Mouse (Mus musculus) midbrain, embryonic 16.5 days (tissue): ENCODE measurements at regions not wholly inside any gene's neighbourhood (a gene's known extent, or its start where the extent isn't known, plus 50 kb on each side); places are given as distances from the start of the nearest gene placed in this dataset.
A peak's percentile ranks its signal among the peaks of the same experiment; 100 is the strongest.

ENCODE experiments used
- ATAC-seq: fragments of 200-750 bp; cut with Nextera tagmentation; 2 replicates; pipeline ENCODE4 v1.8.0; 2017; ENCODE audit warnings: moderate TSS enrichment
- H3K27ac ChIP-seq: fragments of 300-500 bp; sonication (generic); 2 replicates; pipeline ENCODE4 v1.5.1; 2014; ENCODE audit warnings: mild to moderate bottlenecking, low read length, mixed read lengths
- H3K27me3 ChIP-seq: fragments of 300-500 bp; sonication (generic); 2 replicates; pipeline ENCODE4 v1.6.1; 2014; ENCODE audit warnings: low read depth, low read length, mixed read lengths; ENCODE audit not compliant: control insufficient read depth, insufficient read depth
- H3K36me3 ChIP-seq: fragments of 300-500 bp; sonication (generic); 2 replicates; pipeline ENCODE4 v1.6.1; 2014; ENCODE audit warnings: mild to moderate bottlenecking, low read length, moderate library complexity, mixed read lengths; ENCODE audit not compliant: control insufficient read depth, insufficient read depth
- H3K4me1 ChIP-seq: fragments of 300-500 bp; sonication (generic); 2 replicates; pipeline ENCODE4 v1.6.1; 2014; ENCODE audit warnings: mild to moderate bottlenecking, low read length, mixed read lengths; ENCODE audit not compliant: control insufficient read depth, insufficient read depth
- H3K4me2 ChIP-seq: fragments of 300-500 bp; sonication (generic); 2 replicates; pipeline ENCODE4 v1.6.1; 2014; ENCODE audit warnings: mild to moderate bottlenecking, low read length, mixed read lengths
- H3K4me3 ChIP-seq: fragments of 300-500 bp; sonication (generic); 2 replicates; pipeline ENCODE4 v1.5.1; 2014; ENCODE audit warnings: low read depth, mild to moderate bottlenecking, low read length, moderate library complexity, mixed read lengths
- H3K9ac ChIP-seq: fragments of 300-500 bp; sonication (generic); 2 replicates; pipeline ENCODE4 v1.6.1; 2014; ENCODE audit warnings: low read depth, low read length, mixed read lengths
- H3K9me3 ChIP-seq: fragments of 300-500 bp; sonication (generic); replicated peaks from 2 replicates; pipeline ENCODE4 v1.6.1; 2014; ENCODE audit warnings: mild to moderate bottlenecking, low read length, mixed read lengths; ENCODE audit not compliant: control insufficient read depth, poor library complexity, severe bottlenecking
- WGBS: fragments of 180-500 bp; shearing (Covaris S2); extraction: QIAGEN DNeasy Blood & Tissue Kit; methylation state at CpG from one replicate; pipeline ENCODE4 v1.1.7; 2014; 5-methylcytosine and 5-hydroxymethylcytosine counted together

GRCm38 (mm10) chrX:167130601-167131000, 78.5 kb downstream of the Tmsb4x start:
- no peaks in the 10 kb centered on the region for H3K9me3 ChIP-seq

GRCm38 (mm10) chrX:167119288-167119687, 89.8 kb downstream of the Tmsb4x start:
- peaks cover 5% of the 10 kb centered on the region for H3K27me3 ChIP-seq
- H3K27ac ChIP-seq: no peak overlapping the region
- H3K4me3 ChIP-seq: no peak overlapping the region
- H3K4me2 ChIP-seq: no peak overlapping the region
- no peaks in the 10 kb centered on the region for H3K36me3 ChIP-seq
- no peak overlapping the region for H3K9ac ChIP-seq
- H3K4me1 ChIP-seq: no peaks in the 10 kb centered on the region
- no peak for ATAC-seq
- no peaks in the 10 kb centered on the region for H3K9me3 ChIP-seq
- WGBS: 82% methylated on average over 4 of the region's 4 CpGs

More at GRCm38 (mm10) chrX:167130601-167131000, 78.5 kb downstream of the Tmsb4x start:
- H3K4me2 ChIP-seq: no peak overlapping the region
- ATAC-seq: no peak
- no peak overlapping the region for H3K9ac ChIP-seq
- H3K4me3 ChIP-seq: no peak overlapping the region
- peaks cover 12% of the 10 kb centered on the region for H3K27me3 ChIP-seq
- H3K4me1 ChIP-seq: no peaks in the 10 kb centered on the region
- H3K27ac ChIP-seq: no peak overlapping the region
- 84% methylated on average over 5 of the region's 5 CpGs for WGBS
- no peaks in the 10 kb centered on the region for H3K36me3 ChIP-seq

GRCm38 (mm10) chrX:167115096-167115495, 94.0 kb downstream of the Tmsb4x start:
- H3K9me3 ChIP-seq: no peaks in the 10 kb centered on the region
- WGBS: 93% methylated on average over 1 of the region's 1 CpGs
- H3K4me1 ChIP-seq: no peaks in the 10 kb centered on the region
- no peak overlapping the region for H3K4me3 ChIP-seq
- peaks cover 9% of the 10 kb centered on the region for H3K27me3 ChIP-seq
- no peak overlapping the region for H3K4me2 ChIP-seq
- no peak overlapping the region for H3K27ac ChIP-seq
- no peaks in the 10 kb centered on the region for H3K36me3 ChIP-seq
- H3K9ac ChIP-seq: no peak overlapping the region
- no peak for ATAC-seq

- no peak overlapping the region for H3K9ac ChIP-seq
- H3K36me3 ChIP-seq: no peaks in the 10 kb centered on the region
- H3K9me3 ChIP-seq: no peaks in the 10 kb centered on the region
- no peaks in the 10 kb centered on the region for H3K4me1 ChIP-seq
- 92% methylated on average over 7 of the region's 7 CpGs for WGBS
- no peak overlapping the region for H3K4me3 ChIP-seq
- peaks cover 14% of the 10 kb centered on the region for H3K27me3 ChIP-seq
- no peak for ATAC-seq
- H3K27ac ChIP-seq: no peak overlapping the region
- H3K4me2 ChIP-seq: no peak overlapping the region
Measured at GRCm38 (mm10) chrX:167111059-167111871, 97.8 kb downstream of the Tmsb4x start.

GRCm38 (mm10) chrX:167108356-167108755, 100.8 kb downstream of the Tmsb4x start:
- 88% methylated on average over 6 of the region's 6 CpGs for WGBS
- Histone ChIP-seq H3K36me3 (no peaks in the 10 kb centered on the region), H3K27me3 (peaks cover 6% of the 10 kb centered on the region; the same call in 1 of the 2 replicates)

GRCm38 (mm10) chrX:167107469-167107868, 101.6 kb downstream of the Tmsb4x start:
- Histone ChIP-seq H3K4me3 (no peak overlapping the region), H3K27ac (no peak overlapping the region), H3K27me3 (peaks cover 5% of the 10 kb centered on the region; the same call in 1 of the 2 replicates), H3K36me3 (no peaks in the 10 kb centered on the region), H3K4me2 (no peak overlapping the region), H3K9me3 (no peaks in the 10 kb centered on the region), H3K9ac (no peak overlapping the region), H3K4me1 (no peaks in the 10 kb centered on the region)
- no peak for ATAC-seq
- 78% methylated on average over 4 of the region's 4 CpGs for WGBS

More at GRCm38 (mm10) chrX:167108356-167108755, 100.8 kb downstream of the Tmsb4x start:
- no peak for ATAC-seq
- no peaks in the 10 kb centered on the region for H3K9me3 ChIP-seq
- H3K9ac ChIP-seq: no peak overlapping the region
- no peaks in the 10 kb centered on the region for H3K4me1 ChIP-seq
- no peak overlapping the region for H3K4me3 ChIP-seq
- no peak overlapping the region for H3K4me2 ChIP-seq
- no peak overlapping the region for H3K27ac ChIP-seq

- peak; percentile 56; the same call in 1 of the 2 replicates for ATAC-seq
- peaks cover 5% of the 10 kb centered on the region; the same call in 1 of the 2 replicates for H3K27me3 ChIP-seq
- 32% methylated on average over 11 of the region's 11 CpGs for WGBS
- H3K4me3 ChIP-seq: no peak overlapping the region
- no peak overlapping the region for H3K27ac ChIP-seq
- H3K9ac ChIP-seq: no peak overlapping the region
- no peaks in the 10 kb centered on the region for H3K9me3 ChIP-seq
- no peak overlapping the region for H3K4me2 ChIP-seq
- H3K36me3 ChIP-seq: no peaks in the 10 kb centered on the region
- H3K4me1 ChIP-seq: no peaks in the 10 kb centered on the region
Measured at GRCm38 (mm10) chrX:167105931-167106417, 103.1 kb downstream of the Tmsb4x start.

GRCm38 (mm10) chrX:167105354-167105753, 103.8 kb downstream of the Tmsb4x start:
- H3K4me3 ChIP-seq: no peak overlapping the region
- no peak overlapping the region for H3K27ac ChIP-seq
- no peaks in the 10 kb centered on the region for H3K4me1 ChIP-seq
- H3K9me3 ChIP-seq: no peaks in the 10 kb centered on the region
- H3K36me3 ChIP-seq: no peaks in the 10 kb centered on the region
- H3K27me3 ChIP-seq: peaks cover 5% of the 10 kb centered on the region; the same call in 1 of the 2 replicates
- H3K4me2 ChIP-seq: no peak overlapping the region
- 47% methylated on average over 4 of the region's 4 CpGs for WGBS
- H3K9ac ChIP-seq: no peak overlapping the region
- ATAC-seq: no peak

- no peak overlapping the region for H3K9ac ChIP-seq
- H3K36me3 ChIP-seq: no peaks in the 10 kb centered on the region
- H3K4me2 ChIP-seq: no peak overlapping the region
- H3K4me3 ChIP-seq: no peak overlapping the region
- H3K9me3 ChIP-seq: no peaks in the 10 kb centered on the region
- 47% methylated on average over 4 of the region's 4 CpGs for WGBS
- H3K4me1 ChIP-seq: no peaks in the 10 kb centered on the region
- H3K27me3 ChIP-seq: peaks cover 5% of the 10 kb centered on the region; the same call in 1 of the 2 replicates
- no peak for ATAC-seq
- no peak overlapping the region for H3K27ac ChIP-seq
Measured at GRCm38 (mm10) chrX:167104247-167104621, 104.9 kb downstream of the Tmsb4x start.
